Mouse (Mus musculus): ENCODE measurements around the gene Gpam.

Gene Gpam

GRCm38 (mm10) chr19:55055634-55056269 is 71.3 kb downstream of the Gpam start:
- no peak for DNase-seq

- no peak for DNase-seq
Measured at GRCm38 (mm10) chr19:55053163-55053562, 73.9 kb downstream of the Gpam start.

GRCm38 (mm10) chr19:55037406-55037805 is 89.6 kb downstream of the Gpam start:
- DNase-seq: no peak

- DNase-seq: no peak
Measured at GRCm38 (mm10) chr19:55018872-55019271, 108.2 kb downstream of the Gpam start.

All from kidney, postnatal 10 days (tissue).